18 mouse cellular contexts compared by ENCODE assay signal in genomic region chr7:130382126-130382525, GRCm38 (mm10).
DNase-seq lines count a peak whose midpoint lies in the region; ATAC-seq and TF ChIP-seq lines count a peak whose summit lies in the region.
"Had no signal": no experiment of that assay in that cellular context is flagged by ENCODE, and none has a peak within 500 bp of the region (broad histone marks: within the 10 kb centered on the region; RNA-seq: fewer than 3 reads in every experiment).

No protein-coding gene starts in this region.

- no peak overlapping the region for H3K4me3 ChIP-seq in hindbrain, embryonic 13.5 days
- H3K4me3 ChIP-seq in hindbrain, embryonic 12.5 days: no peak overlapping the region
- no peak overlapping the region for H3K4me3 ChIP-seq in E14TG2a.4 (replicated peaks; ENCODE audit: low read length)
- no peak overlapping the region for H3K4me3 ChIP-seq in hindbrain, embryonic 15.5 days
- H3K4me3 ChIP-seq: heart, embryonic 12.5 days; limb, embryonic 10.5 days; liver, embryonic 12.5 days; megakaryocyte, embryonic 14.5 days; myocyte had no signal

- ATAC-seq in hindbrain, embryonic 13.5 days (ENCODE audit: low FRiP score): no peak
- ATAC-seq in hindbrain, embryonic 12.5 days (ENCODE audit: low FRiP score): no peak
- no peak for ATAC-seq in hindbrain, embryonic 15.5 days (ENCODE audit: low FRiP score, low read depth)
- ATAC-seq: CD4-positive, CD25-positive, alpha-beta regulatory T cell, adult 4 months; liver, embryonic 12.5 days had no signal

- TF ChIP-seq CTCF in E14TG2a.4 (conservative IDR thresholded peaks at IDR 0.05; ENCODE audit: low read length): peak; percentile 38

- H3K27ac ChIP-seq in hindbrain, embryonic 13.5 days: peak overlapping the region; percentile 79
- H3K27ac ChIP-seq in hindbrain, embryonic 12.5 days: no peak overlapping the region
- peak overlapping the region; percentile 60; the same call in 1 of the 2 replicates for H3K27ac ChIP-seq in hindbrain, embryonic 15.5 days (replicated peaks)
- H3K27ac ChIP-seq: limb, embryonic 10.5 days; liver, embryonic 12.5 days had no signal

- H3K9me3 ChIP-seq in hindbrain, embryonic 13.5 days: no peaks in the 10 kb centered on the region
- H3K9me3 ChIP-seq in hindbrain, embryonic 12.5 days (replicated peaks): no peaks in the 10 kb centered on the region
- H3K9me3 ChIP-seq in E14TG2a.4 (ENCODE audit: low read length): no peaks in the 10 kb centered on the region
- no peaks in the 10 kb centered on the region for H3K9me3 ChIP-seq in hindbrain, embryonic 15.5 days
- H3K9me3 ChIP-seq: limb, embryonic 10.5 days; liver, embryonic 12.5 days had no signal

- peaks cover 32% of the 10 kb centered on the region for H3K4me1 ChIP-seq in hindbrain, embryonic 13.5 days (replicated peaks)
- peaks cover 21% of the 10 kb centered on the region for H3K4me1 ChIP-seq in hindbrain, embryonic 12.5 days
- no peaks in the 10 kb centered on the region for H3K4me1 ChIP-seq in E14TG2a.4 (replicated peaks; ENCODE audit: low read depth, low read length)
- H3K4me1 ChIP-seq in hindbrain, embryonic 15.5 days (replicated peaks): peaks cover 22% of the 10 kb centered on the region
- H3K4me1 ChIP-seq: limb, embryonic 10.5 days; liver, embryonic 12.5 days had no signal

- H3K4me2 ChIP-seq in hindbrain, embryonic 13.5 days: no peak overlapping the region
- H3K4me2 ChIP-seq in hindbrain, embryonic 12.5 days (replicated peaks): no peak overlapping the region
- no peak overlapping the region for H3K4me2 ChIP-seq in hindbrain, embryonic 15.5 days
- H3K4me2 ChIP-seq: heart, embryonic 12.5 days; liver, embryonic 12.5 days had no signal

- H3K27me3 ChIP-seq in hindbrain, embryonic 13.5 days: no peaks in the 10 kb centered on the region
- H3K27me3 ChIP-seq in hindbrain, embryonic 12.5 days: no peaks in the 10 kb centered on the region
- no peaks in the 10 kb centered on the region for H3K27me3 ChIP-seq in E14TG2a.4 (ENCODE audit: insufficient read depth, low read length)
- no peaks in the 10 kb centered on the region for H3K27me3 ChIP-seq in hindbrain, embryonic 15.5 days
- H3K27me3 ChIP-seq: heart, embryonic 12.5 days; liver, embryonic 12.5 days; megakaryocyte, embryonic 14.5 days had no signal

- 85% methylated on average over 13 of the region's 13 CpGs for WGBS in hindbrain, embryonic 13.5 days
- 90% methylated on average over 13 of the region's 13 CpGs for WGBS in hindbrain, embryonic 12.5 days
- 85% methylated on average over 13 of the region's 13 CpGs for WGBS in hindbrain, embryonic 15.5 days

- DNase-seq in ES-CJ7 (ENCODE audit: low read depth, low spot score): peak; percentile 15
- no peak for DNase-seq in gastrocnemius, adult 8-10 months (ENCODE audit: low spot score in 2 of 2)
- DNase-seq in spleen, adult 12 weeks (ENCODE audit: low spot score): no peak
- DNase-seq: cerebellum, adult 11 months; gastrocnemius, postnatal 36 days; heart, postnatal 36 days; kidney, adult 18-20 months; kidney, postnatal 36 days had no signal

- H3K9ac ChIP-seq in hindbrain, embryonic 13.5 days: no peak overlapping the region
- no peak overlapping the region for H3K9ac ChIP-seq in hindbrain, embryonic 12.5 days
- H3K9ac ChIP-seq in hindbrain, embryonic 15.5 days: no peak overlapping the region
- H3K9ac ChIP-seq: heart, embryonic 12.5 days; liver, embryonic 12.5 days had no signal

- H3K36me3 ChIP-seq in hindbrain, embryonic 13.5 days: peaks cover 8% of the 10 kb centered on the region; the same call in 1 of the 2 replicates
- no peaks in the 10 kb centered on the region; the same call in 1 of the 2 replicates for H3K36me3 ChIP-seq in hindbrain, embryonic 12.5 days
- peaks cover 4% of the 10 kb centered on the region for H3K36me3 ChIP-seq in E14TG2a.4 (ENCODE audit: insufficient read depth, low read length)
- no peaks in the 10 kb centered on the region for H3K36me3 ChIP-seq in hindbrain, embryonic 15.5 days
- H3K36me3 ChIP-seq: liver, embryonic 12.5 days had no signal
